Mouse (Mus musculus) limb, embryonic 11.5 days (tissue): ENCODE measurements around the gene Nfatc2. TPM values are rescaled to one million over a fixed set of nuclear protein-coding genes. Genes with fewer than 3 reads are reported as not detected.

Experiments
- ATAC-seq: fragments of 200-750 bp; cut with Nextera tagmentation; 2 replicates; pipeline ENCODE4 v1.8.0; 2017; ENCODE audit warnings: low read depth; ENCODE audit not compliant: insufficient number of reproducible peaks, low FRiP score, low TSS enrichment
- DNase-seq: peaks from one replicate; pipeline ENCODE4 v3.0.0-alpha.2; 2015; ENCODE audit warnings: low spot score
- H3K27ac ChIP-seq: fragments of 300-500 bp; sonication (generic); replicated peaks from 2 replicates; pipeline ENCODE4 v1.5.1; 2014; ENCODE audit warnings: low read depth, mild to moderate bottlenecking, low read length
- H3K27me3 ChIP-seq: fragments of 300-500 bp; sonication (generic); 2 replicates; pipeline ENCODE4 v1.6.1; 2014; ENCODE audit warnings: mild to moderate bottlenecking, low read length, mixed read lengths; ENCODE audit not compliant: control insufficient read depth, insufficient read depth
- H3K36me3 ChIP-seq: fragments of 300-500 bp; sonication (generic); 2 replicates; pipeline ENCODE4 v1.6.1; 2014; ENCODE audit warnings: mild to moderate bottlenecking, low read length, moderate library complexity, mixed read lengths; ENCODE audit not compliant: control insufficient read depth, insufficient read depth
- H3K4me1 ChIP-seq: fragments of 300-500 bp; sonication (generic); 2 replicates; pipeline ENCODE4 v1.6.1; 2014; ENCODE audit warnings: low read length, mixed read lengths; ENCODE audit not compliant: control insufficient read depth, insufficient read depth
- H3K4me2 ChIP-seq: fragments of 300-500 bp; sonication (generic); 2 replicates; pipeline ENCODE4 v1.6.1; 2014; ENCODE audit warnings: low read depth, mild to moderate bottlenecking, moderate library complexity; ENCODE audit not compliant: severe bottlenecking
- H3K4me3 ChIP-seq: fragments of 300-500 bp; sonication (generic); 2 replicates; pipeline ENCODE4 v1.5.1; 2014; ENCODE audit warnings: low read depth, low read length
- H3K9ac ChIP-seq: fragments of 300-500 bp; sonication (generic); 2 replicates; pipeline ENCODE4 v1.6.1; 2014; ENCODE audit warnings: mild to moderate bottlenecking, low read length
- H3K9me3 ChIP-seq: fragments of 300-500 bp; sonication (generic); 2 replicates; pipeline ENCODE4 v1.6.1; 2016; ENCODE audit warnings: low read length; ENCODE audit not compliant: control insufficient read depth
- WGBS: fragments of 180-500 bp; shearing (Covaris S2); extraction: QIAGEN DNeasy Blood & Tissue Kit; methylation state at CpG from one replicate; pipeline ENCODE4 v1.1.7; 2014; 5-methylcytosine and 5-hydroxymethylcytosine counted together
- polyA plus RNA-seq: library from polyadenylated mRNA; unstranded; fragments of >200 nt; fragmentation: Nextera tagmentation; extraction: Ambion mirVana; gene quantifications from 2 replicates; pipeline ENCODE4 v1.2.1, GENCODE M21; 2014

Nfatc2 gene
- polyA plus RNA-seq, 1 experiment from 2014 or later, result 4.9 TPM

GRCm38 (mm10) chr2:168458583-168458982 is 142.9 kb downstream of the Nfatc2 start:
- H3K27ac ChIP-seq, result no peak overlapping the region
- 71% methylated on average over 9 of the region's 9 CpGs for WGBS
- no peaks in the 10 kb centered on the region for H3K9me3 ChIP-seq

GRCm38 (mm10) chr2:168451714-168452708 is 149.4 kb downstream of the Nfatc2 start:
- no peaks in the 10 kb centered on the region for H3K36me3 ChIP-seq
- no peak overlapping the region for H3K9ac ChIP-seq
- peaks cover 15% of the 10 kb centered on the region for H3K4me1 ChIP-seq
- H3K27me3 ChIP-seq, result no peaks in the 10 kb centered on the region
- no peak for DNase-seq
- no peak for ATAC-seq
- no peak overlapping the region for H3K4me3 ChIP-seq
- H3K4me2 ChIP-seq, result no peak overlapping the region
- 53% methylated on average over 30 of the region's 30 CpGs for WGBS
- H3K9me3 ChIP-seq, result no peaks in the 10 kb centered on the region
- no peak overlapping the region for H3K27ac ChIP-seq

More at GRCm38 (mm10) chr2:168458583-168458982, 142.9 kb downstream of the Nfatc2 start:
- no peak overlapping the region for H3K9ac ChIP-seq
- H3K36me3 ChIP-seq, result no peaks in the 10 kb centered on the region
- ATAC-seq (no peak), DNase-seq (no peak)
- no peak overlapping the region for H3K4me3 ChIP-seq
- no peaks in the 10 kb centered on the region for H3K27me3 ChIP-seq
- peaks cover 10% of the 10 kb centered on the region for H3K4me1 ChIP-seq
- no peak overlapping the region for H3K4me2 ChIP-seq

DNA sequence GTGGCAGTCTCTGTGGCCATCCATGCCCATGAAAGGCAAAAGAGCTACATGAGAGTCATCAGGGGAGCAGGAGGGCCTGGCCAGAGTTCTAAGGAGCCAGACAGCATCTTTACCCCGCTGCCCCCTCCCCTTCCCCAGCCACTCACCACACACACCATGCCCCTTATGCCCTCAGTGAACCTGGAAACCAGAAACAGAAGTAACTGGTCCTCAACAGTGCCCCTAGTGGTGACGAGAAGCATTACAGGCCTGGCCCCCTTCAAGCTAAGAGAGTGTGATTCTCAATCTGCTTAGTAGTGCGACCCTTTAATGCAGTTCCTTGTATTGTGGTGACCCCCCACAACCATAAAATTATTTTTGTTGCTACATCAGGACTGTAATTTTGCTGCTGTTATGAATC is 150.5 kb downstream of the Nfatc2 start:
- H3K36me3 ChIP-seq, result no peaks in the 10 kb centered on the region
- no peaks in the 10 kb centered on the region for H3K27me3 ChIP-seq
- H3K4me3 ChIP-seq, result no peak overlapping the region
- no peak overlapping the region for H3K27ac ChIP-seq
- H3K9ac ChIP-seq, result no peak overlapping the region
- no peak for ATAC-seq
- DNase-seq, result peak; percentile 80
- 7% methylated on average over 3 of the region's 3 CpGs for WGBS
- H3K4me2 ChIP-seq, result no peak overlapping the region
- peaks cover 15% of the 10 kb centered on the region for H3K4me1 ChIP-seq
- H3K9me3 ChIP-seq, result no peaks in the 10 kb centered on the region

DNA sequence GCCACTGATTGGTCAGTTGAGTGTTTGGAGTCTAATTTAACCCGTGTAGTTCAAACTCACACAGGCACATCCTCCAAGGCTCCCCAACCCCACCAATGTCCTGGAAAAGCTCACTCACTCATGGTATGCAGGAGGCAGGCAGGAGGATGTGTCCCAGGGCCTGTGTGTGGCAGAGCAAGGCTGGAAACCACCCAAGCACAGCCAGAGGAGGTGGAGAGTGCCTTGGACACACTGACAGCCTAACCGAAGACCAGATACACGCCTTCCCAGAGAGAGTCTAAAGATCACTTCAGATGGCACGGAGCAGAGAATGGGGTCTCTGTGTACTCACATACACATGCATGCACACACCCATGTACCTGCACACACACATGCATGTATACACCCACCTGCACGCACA is 153.4 kb downstream of the Nfatc2 start:
- H3K4me1 ChIP-seq, result peaks cover 15% of the 10 kb centered on the region
- H3K9ac ChIP-seq, result no peak overlapping the region
- no peaks in the 10 kb centered on the region for H3K9me3 ChIP-seq
- DNase-seq (no peak), ATAC-seq (no peak)
- H3K4me2 ChIP-seq, result no peak overlapping the region
- no peak overlapping the region for H3K4me3 ChIP-seq
- H3K27ac ChIP-seq, result no peak overlapping the region
- no peaks in the 10 kb centered on the region for H3K27me3 ChIP-seq
- H3K36me3 ChIP-seq, result no peaks in the 10 kb centered on the region
- WGBS, result 63% methylated on average over 5 of the region's 5 CpGs

DNA sequence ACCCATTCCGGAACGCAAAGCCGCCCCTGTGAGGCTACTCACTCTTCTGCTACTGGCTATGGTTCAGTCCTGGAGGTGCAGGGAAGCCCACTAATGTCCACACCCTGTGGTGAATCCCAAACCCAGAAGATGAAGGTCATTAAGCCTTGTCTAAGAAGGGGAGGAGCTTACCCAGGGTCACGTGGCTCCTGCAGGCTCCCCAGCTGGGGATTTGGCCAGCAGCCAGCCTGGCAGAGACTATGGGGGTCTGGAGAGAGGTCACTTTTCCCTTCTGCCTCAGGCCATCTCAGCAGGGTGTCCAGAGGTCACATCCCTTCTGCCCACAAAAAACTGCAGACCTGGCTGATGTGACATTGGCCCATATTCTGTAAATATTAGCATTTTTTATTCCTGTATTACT is 153.9 kb downstream of the Nfatc2 start:
- ATAC-seq (no peak), DNase-seq (peak; percentile 46)
- Histone ChIP-seq H3K9ac (no peak overlapping the region), H3K4me3 (no peak overlapping the region), H3K27ac (no peak overlapping the region), H3K4me2 (0 out of 2 replicates have a peak overlapping the region, but pooled peaks have one; percentile 3), H3K36me3 (no peaks in the 10 kb centered on the region), H3K27me3 (no peaks in the 10 kb centered on the region), H3K9me3 (no peaks in the 10 kb centered on the region), H3K4me1 (peaks cover 14% of the 10 kb centered on the region)
- WGBS, result 23% methylated on average over 4 of the region's 4 CpGs

GRCm38 (mm10) chr2:168445211-168445810 is 156.1 kb downstream of the Nfatc2 start:
- H3K27me3 ChIP-seq, result no peaks in the 10 kb centered on the region
- DNase-seq (peak; percentile 81), ATAC-seq (peak; percentile 76)
- no peaks in the 10 kb centered on the region; the same call in 1 of the 2 replicates for H3K9me3 ChIP-seq
- no peak overlapping the region for H3K27ac ChIP-seq
- H3K36me3 ChIP-seq, result no peaks in the 10 kb centered on the region
- 38% methylated on average over 10 of the region's 10 CpGs for whole genome bisulfite sequencing
- H3K4me2 ChIP-seq, result no peak overlapping the region
- no peak overlapping the region for H3K9ac ChIP-seq
- peaks cover 8% of the 10 kb centered on the region; the same call in 1 of the 2 replicates for H3K4me1 ChIP-seq
- H3K4me3 ChIP-seq, result no peak overlapping the region

DNA sequence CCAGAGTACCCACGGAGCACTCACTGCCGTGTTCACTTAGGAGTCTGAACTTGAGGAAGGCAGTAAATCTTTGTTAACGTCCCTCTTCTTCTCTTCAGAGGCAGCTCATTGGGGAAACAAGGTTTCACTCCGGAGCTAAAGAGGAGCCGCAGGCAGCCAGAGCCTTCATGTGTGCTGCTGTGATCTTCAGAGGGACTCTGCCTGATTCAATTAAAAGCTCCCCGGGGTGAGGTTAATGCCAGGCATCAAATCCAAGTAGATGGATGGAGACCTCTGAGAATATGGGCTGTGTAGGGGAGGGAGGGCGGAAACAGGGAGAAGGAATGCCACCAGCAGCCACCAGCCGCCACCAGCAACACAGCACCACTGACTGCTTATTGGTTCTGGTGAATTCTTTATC is 157.3 kb downstream of the Nfatc2 start:
- no peaks in the 10 kb centered on the region; the same call in 1 of the 2 replicates for H3K9me3 ChIP-seq
- no peak overlapping the region for H3K4me2 ChIP-seq
- no peak overlapping the region for H3K4me3 ChIP-seq
- H3K27ac ChIP-seq, result no peak overlapping the region
- no peaks in the 10 kb centered on the region for H3K27me3 ChIP-seq
- no peaks in the 10 kb centered on the region for H3K36me3 ChIP-seq
- DNase-seq (no peak), ATAC-seq (no peak)
- peaks cover 8% of the 10 kb centered on the region; the same call in 1 of the 2 replicates for H3K4me1 ChIP-seq
- WGBS, result 10% methylated on average over 8 of the region's 8 CpGs
- no peak overlapping the region for H3K9ac ChIP-seq

- DNase-seq, result no peak
- 93% methylated on average over 12 of the region's 12 CpGs for WGBS
- Histone ChIP-seq H3K9ac (no peak overlapping the region), H3K4me3 (no peak overlapping the region), H3K27ac (no peak overlapping the region), H3K9me3 (no peaks in the 10 kb centered on the region; the same call in 1 of the 2 replicates), H3K4me1 (peaks cover 7% of the 10 kb centered on the region; the same call in 1 of the 2 replicates), H3K36me3 (no peaks in the 10 kb centered on the region), H3K4me2 (no peak overlapping the region), H3K27me3 (no peaks in the 10 kb centered on the region)
- ATAC-seq, result no peak
These were observed 160.0 kb downstream of the Nfatc2 start for GRCm38 (mm10) chr2:168441494-168441893.
